Mouse (Mus musculus) induced T-regulatory cell, adult 2 months (primary cell): ENCODE measurements around the gene 2310033P09Rik.
"Not testable (repeated sequence)": the region's sequence is repeated elsewhere in the genome, so short reads cannot be mapped to it uniquely, and the experiment has no call there.

Experiments
- DNase-seq: peaks from one replicate; pipeline ENCODE4 v3.0.0-alpha.2; 2012; ENCODE audit warnings: low read depth

Gene 2310033P09Rik

GRCm38 (mm10) chr11:59201216-59202002 lies 6.7 kb upstream of the 2310033P09Rik start:
- DNase-seq, result no peak

- DNase-seq, result peak; percentile 97
Measured at GRCm38 (mm10) chr11:59202081-59202995, 5.8 kb upstream of the 2310033P09Rik start, which contains the start of gene Mrpl55. Mrpl55 (plus strand) TSS chr11:59202486.

- DNase-seq, result peak; percentile 81
Measured at GRCm38 (mm10) chr11:59209003-59209441, 901 bp downstream of the 2310033P09Rik start.

GRCm38 (mm10) chr11:59209580-59209979 lies 1.5 kb downstream of the 2310033P09Rik start:
- DNase-seq, result no peak

- DNase-seq, result no peak
Measured at GRCm38 (mm10) chr11:59210020-59210419, 1.9 kb downstream of the 2310033P09Rik start.

- DNase-seq, result not testable (repeated sequence)
Measured at GRCm38 (mm10) chr11:59211561-59211960, 3.4 kb downstream of the 2310033P09Rik start.

GRCm38 (mm10) chr11:59212320-59212719 lies 4.2 kb downstream of the 2310033P09Rik start:
- peak; percentile 76 for DNase-seq

- no peak for DNase-seq
Measured at GRCm38 (mm10) chr11:59212892-59213494, 4.9 kb downstream of the 2310033P09Rik start.

- no peak for DNase-seq
Measured at GRCm38 (mm10) chr11:59216955-59217354, 8.8 kb downstream of the 2310033P09Rik start.

- no peak for DNase-seq
Measured at GRCm38 (mm10) chr11:59218389-59218998, 10.4 kb downstream of the 2310033P09Rik start.

GRCm38 (mm10) chr11:59219064-59219463 lies 10.9 kb downstream of the 2310033P09Rik start:
- peak; percentile 79 for DNase-seq

- no peak for DNase-seq
Measured at GRCm38 (mm10) chr11:59221604-59222003, 13.5 kb downstream of the 2310033P09Rik start.

GRCm38 (mm10) chr11:59222306-59222705 lies 14.2 kb downstream of the 2310033P09Rik start:
- DNase-seq, result no peak

- DNase-seq, result no peak
Measured at GRCm38 (mm10) chr11:59224025-59224424, 15.9 kb downstream of the 2310033P09Rik start.

GRCm38 (mm10) chr11:59224470-59224869 lies 16.3 kb downstream of the 2310033P09Rik start:
- peak; percentile 59 for DNase-seq

- no peak for DNase-seq
Measured at GRCm38 (mm10) chr11:59225167-59225566, 17.0 kb downstream of the 2310033P09Rik start.

GRCm38 (mm10) chr11:59226251-59226650 lies 18.1 kb downstream of the 2310033P09Rik start:
- peak; percentile 70 for DNase-seq

- DNase-seq, result peak; percentile 60
Measured at GRCm38 (mm10) chr11:59226787-59227603, 18.9 kb downstream of the 2310033P09Rik start.

- no peak for DNase-seq
Measured at GRCm38 (mm10) chr11:59227604-59228121, 19.5 kb downstream of the 2310033P09Rik start.

GRCm38 (mm10) chr11:59228122-59228953 lies 20.2 kb downstream of the 2310033P09Rik start, which contains the start of gene Arf1:
Arf1 (minus strand) TSS chr11:59228270.
- DNase-seq, result peak; percentile 98
